Mouse (Mus musculus) midbrain, postnatal 0 days (tissue): ENCODE data around the gene Hspg2. TPM values are rescaled to one million over a fixed set of nuclear protein-coding genes. Genes with fewer than 3 reads are reported as not detected.
A peak's percentile ranks its signal among the peaks of the same experiment; 100 is the strongest.
"Not testable (repeated sequence)": the region's sequence is repeated elsewhere in the genome, so short reads cannot be mapped to it uniquely, and the experiment has no call there.

Experiments used
- ATAC-seq: fragments of 200-750 bp; cut with Nextera tagmentation; 2 replicates; pipeline ENCODE4 v1.8.0; 2017; ENCODE audit warnings: moderate number of reproducible peaks, mild to moderate bottlenecking, moderate TSS enrichment, moderate library complexity; ENCODE audit not compliant: low FRiP score
- DNase-seq: peaks from one replicate; pipeline ENCODE4 v3.0.0-alpha.2; 2015; ENCODE audit warnings: low spot score
- H3K27ac ChIP-seq: fragments of 300-500 bp; sonication (generic); 2 replicates; pipeline ENCODE4 v1.5.1; 2014; ENCODE audit warnings: low read depth, mild to moderate bottlenecking, low read length, mixed read lengths
- H3K27me3 ChIP-seq: fragments of 300-500 bp; sonication (generic); 2 replicates; pipeline ENCODE4 v1.6.1; 2014; ENCODE audit warnings: low read length, control low read depth, mixed read lengths; ENCODE audit not compliant: insufficient read depth
- H3K36me3 ChIP-seq: fragments of 300-500 bp; sonication (generic); 2 replicates; pipeline ENCODE4 v1.6.1; 2014; ENCODE audit warnings: low read length, control low read depth, mixed read lengths; ENCODE audit not compliant: insufficient read depth
- H3K4me1 ChIP-seq: fragments of 300-500 bp; sonication (generic); 2 replicates; pipeline ENCODE4 v1.6.1; 2014; ENCODE audit warnings: mild to moderate bottlenecking, control low read depth, antibody characterized with exemption, low read length, mixed read lengths; ENCODE audit not compliant: insufficient read depth
- H3K4me2 ChIP-seq: fragments of 300-500 bp; sonication (generic); 2 replicates; pipeline ENCODE4 v1.6.1; 2014; ENCODE audit warnings: low read depth, mild to moderate bottlenecking, low read length, mixed read lengths; ENCODE audit not compliant: poor library complexity, severe bottlenecking
- H3K4me3 ChIP-seq: fragments of 300-500 bp; sonication (generic); 2 replicates; pipeline ENCODE4 v1.5.1; 2014; ENCODE audit warnings: low read depth, mild to moderate bottlenecking, low read length, moderate library complexity
- H3K9ac ChIP-seq: fragments of 300-500 bp; sonication (generic); replicated peaks from 2 replicates; pipeline ENCODE4 v1.6.1; 2014; ENCODE audit warnings: mild to moderate bottlenecking, low read length, moderate library complexity, mixed read lengths; ENCODE audit not compliant: poor library complexity, severe bottlenecking
- H3K9me3 ChIP-seq: fragments of 300-500 bp; sonication (generic); 2 replicates; pipeline ENCODE4 v1.6.1; 2016; ENCODE audit warnings: low read length, control low read depth
- CTCF ChIP-seq: IDR thresholded peaks from 2 replicates; pipeline ENCODE4 v1.5.1; 2016; ENCODE audit warnings: antibody characterized with exemption, mild to moderate bottlenecking
- WGBS: fragments of 180-500 bp; shearing (Covaris S2); extraction: QIAGEN DNeasy Blood & Tissue Kit; methylation state at CpG from one replicate; pipeline ENCODE4 v1.1.7; 2014; 5-methylcytosine and 5-hydroxymethylcytosine counted together
- polyA plus RNA-seq: library from polyadenylated mRNA; unstranded; fragments of >200 nt; fragmentation: Nextera tagmentation; extraction: Ambion mirVana; gene quantifications from 2 replicates; pipeline ENCODE4 v1.2.1, GENCODE M21; 2015
- total RNA-seq: library from RNA; depleted of rRNA; stranded (reverse); fragments of >200 nt; gene quantifications from 2 replicates; pipeline ENCODE4 v1.2.3, GENCODE M21; 2014; rRNA removed

Hspg2 gene
- total RNA-seq, result 26.1 and 30.5 TPM in 2 replicates
- polyA plus RNA-seq, result 1.4 and 2.2 TPM in 2 replicates

DNA sequence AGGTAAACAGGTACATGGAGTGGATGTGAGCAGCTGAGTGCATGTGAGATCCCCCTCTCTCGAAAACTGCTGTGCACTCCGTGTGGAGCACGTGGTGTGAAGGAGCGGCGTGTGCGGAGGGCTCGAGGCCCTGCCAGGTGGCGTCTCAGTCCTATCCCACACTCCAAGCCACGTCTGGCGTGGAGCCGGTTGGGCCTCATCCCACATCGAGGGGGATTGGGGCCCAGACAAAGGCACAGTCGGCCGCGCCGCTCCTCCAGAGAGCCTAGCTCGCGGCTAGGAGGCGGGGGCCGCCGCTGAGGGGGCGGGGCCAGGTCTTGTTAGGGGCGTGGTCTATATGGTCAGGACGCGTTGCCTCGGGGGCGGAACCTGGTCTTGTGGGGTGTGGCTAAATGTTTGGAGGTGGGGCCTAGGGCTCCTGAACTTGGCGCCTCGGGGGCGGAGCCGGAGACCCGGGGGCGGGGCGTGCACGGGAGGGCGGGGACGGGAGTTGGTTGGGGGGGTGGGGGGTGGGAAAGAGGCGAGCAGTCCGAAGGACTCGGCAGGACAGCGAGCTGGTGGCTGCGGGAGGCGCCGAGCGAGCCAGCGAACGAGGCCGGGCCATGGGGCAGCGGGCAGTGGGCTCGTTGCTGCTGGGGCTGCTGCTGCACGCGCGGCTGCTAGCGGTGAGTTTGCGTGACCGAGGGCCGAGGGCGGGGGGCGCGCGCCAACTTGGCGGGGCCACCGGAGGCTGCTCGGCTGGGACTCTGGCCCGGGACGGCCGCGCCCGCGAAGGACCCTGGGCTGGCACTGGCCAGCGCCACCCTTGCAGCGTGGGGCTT is at the start of gene Hspg2:
Gene Hspg2 (plus strand): TSS at position 510 of the 821 bp plus-strand sequence.
- H3K4me2 ChIP-seq, result peak within 1 kb of the TSS; percentile 100
- H3K4me1 ChIP-seq, result no peaks in the 10 kb centered on the region
- no peaks in the 10 kb centered on the region for H3K27me3 ChIP-seq
- H3K36me3 ChIP-seq, result no peaks in the 10 kb centered on the region
- DNase-seq (peak; percentile 92), ATAC-seq (peak; percentile 81)
- peak within 1 kb of the TSS; percentile 52 for H3K4me3 ChIP-seq
- H3K27ac ChIP-seq, result no peak within 1 kb of the TSS
- H3K9me3 ChIP-seq, result no peaks in the 10 kb centered on the region
- H3K9ac ChIP-seq, result peak within 1 kb of the TSS; percentile 57
- 0 out of 2 replicates have a peak, but pooled peaks have one; percentile 13 for TF ChIP-seq CTCF
- 1% methylated on average over 62 of the region's 72 CpGs for WGBS

DNA sequence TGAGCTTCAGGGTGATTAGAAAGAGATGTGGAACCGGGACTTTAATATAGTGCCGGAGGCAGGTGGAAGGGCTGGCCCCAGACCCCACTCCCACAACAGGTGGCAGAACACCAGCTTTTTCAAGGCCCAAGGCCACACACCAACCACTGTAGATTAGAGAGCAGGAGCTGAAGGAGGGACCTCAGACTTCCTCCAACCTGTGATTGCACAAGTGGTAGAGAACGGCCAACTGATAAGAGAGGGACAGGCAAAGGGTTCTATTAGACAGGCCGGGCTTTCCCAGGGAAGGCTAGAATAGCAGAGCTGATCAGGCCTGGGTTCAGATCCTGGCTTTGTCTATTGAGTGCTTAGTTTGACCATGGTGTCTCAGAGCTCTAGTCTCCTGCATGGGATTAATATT is 38.1 kb upstream of the Hspg2 start, which contains the start of gene Cela3b:
Gene Cela3b (minus strand): TSS at position 39 of the 400 bp plus-strand sequence.
- DNase-seq (no peak), ATAC-seq (no peak)
- H3K9me3 ChIP-seq, result no peaks in the 10 kb centered on the region
- no peaks in the 10 kb centered on the region for H3K36me3 ChIP-seq
- H3K4me1 ChIP-seq, result no peaks in the 10 kb centered on the region
- no peak within 1 kb of the TSS for H3K4me3 ChIP-seq
- no peak within 1 kb of the TSS for H3K9ac ChIP-seq
- WGBS, result 90% methylated on average over 4 of the region's 4 CpGs
- no peak within 1 kb of the TSS for H3K27ac ChIP-seq
- H3K27me3 ChIP-seq, result no peaks in the 10 kb centered on the region
- TF ChIP-seq CTCF, result no peak
- H3K4me2 ChIP-seq, result no peak within 1 kb of the TSS

DNA sequence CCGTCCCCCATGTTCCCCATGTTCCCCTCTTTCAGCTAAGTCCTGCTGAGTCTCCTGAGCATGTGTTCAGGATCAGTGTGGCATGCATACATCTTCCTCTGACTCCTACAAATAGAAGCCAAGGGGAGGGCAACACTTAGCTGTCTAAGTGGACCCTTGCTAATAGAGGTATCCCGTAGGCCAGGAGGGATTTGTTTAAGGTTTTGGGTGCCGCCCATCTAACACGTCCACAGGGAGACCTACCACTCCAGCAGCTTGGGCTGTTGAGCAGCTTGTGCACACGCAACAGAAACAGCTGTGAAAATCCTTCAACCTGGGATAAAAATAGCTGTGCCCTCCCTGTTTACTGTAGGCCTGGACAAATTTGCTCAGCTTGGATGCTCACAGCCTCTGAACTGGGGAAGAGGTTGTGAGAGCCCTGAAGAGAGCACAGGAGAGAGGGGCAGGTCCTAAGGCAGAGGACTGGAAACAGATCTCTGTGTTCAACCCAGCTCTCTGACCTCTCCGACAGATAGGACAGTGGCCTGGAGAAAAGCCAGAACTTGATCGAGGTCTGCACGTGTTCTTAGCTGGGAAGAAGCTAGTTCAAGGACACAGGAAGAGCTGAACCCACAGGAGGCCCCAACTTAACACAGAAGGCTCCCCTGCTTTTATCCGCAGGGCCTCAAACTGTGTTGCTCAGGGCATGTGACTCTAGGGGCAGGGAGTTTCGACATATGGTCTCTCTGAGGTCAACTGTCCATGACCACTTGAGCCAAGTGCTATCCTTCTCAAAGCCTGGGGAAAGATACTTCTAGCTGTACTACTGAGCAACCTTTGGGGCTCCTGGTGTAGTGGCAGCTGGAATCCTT is 35.6 kb upstream of the Hspg2 start:
- not testable (repeated sequence) for H3K36me3 ChIP-seq, H3K27me3 ChIP-seq, H3K9me3 ChIP-seq, DNase-seq, H3K27ac ChIP-seq, H3K4me1 ChIP-seq, H3K4me2 ChIP-seq, ATAC-seq, H3K9ac ChIP-seq, H3K4me3 ChIP-seq
- WGBS, result 79% methylated on average over 10 of the region's 10 CpGs

DNA sequence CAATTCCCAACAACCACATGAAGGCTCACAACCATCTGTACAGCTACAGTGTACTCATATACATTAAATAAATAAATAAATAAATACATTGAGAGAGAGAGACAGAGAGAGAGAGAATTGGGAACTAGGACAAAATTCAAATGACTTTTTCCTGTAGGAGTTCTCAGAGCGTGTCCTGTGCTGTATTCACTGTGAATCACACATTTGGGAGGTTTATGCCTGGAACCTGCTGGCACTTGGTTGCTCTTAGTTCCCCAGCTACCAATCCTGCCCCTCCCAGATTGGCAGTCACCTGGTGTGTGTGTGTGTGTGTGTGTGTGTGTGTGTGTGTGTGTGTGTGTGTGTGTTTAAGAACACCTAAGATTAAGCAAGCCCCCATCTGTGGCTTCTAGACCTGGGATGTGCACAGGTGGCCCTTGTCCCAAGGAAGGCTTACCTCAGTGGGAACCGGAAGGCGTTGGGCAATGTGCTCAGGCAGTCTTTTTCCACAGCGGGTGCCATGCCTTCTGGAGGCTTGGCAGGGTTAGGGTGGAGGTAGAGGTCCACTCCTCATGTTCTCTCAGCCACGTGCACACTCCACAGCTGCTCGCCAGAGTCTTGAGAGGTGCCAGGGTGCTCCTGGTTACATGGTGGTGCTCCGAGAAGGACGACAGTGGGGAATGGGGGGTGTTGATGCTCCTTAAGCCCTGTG is 31.4 kb upstream of the Hspg2 start:
- no peak for TF ChIP-seq CTCF
- Histone ChIP-seq H3K4me2 (no peak overlapping the region), H3K4me3 (no peak overlapping the region), H3K9me3 (no peaks in the 10 kb centered on the region), H3K36me3 (no peaks in the 10 kb centered on the region), H3K27ac (no peak overlapping the region), H3K9ac (no peak overlapping the region), H3K4me1 (no peaks in the 10 kb centered on the region), H3K27me3 (no peaks in the 10 kb centered on the region)
- no peak for ATAC-seq
- WGBS, result 84% methylated on average over 8 of the region's 8 CpGs
- no peak for DNase-seq

DNA sequence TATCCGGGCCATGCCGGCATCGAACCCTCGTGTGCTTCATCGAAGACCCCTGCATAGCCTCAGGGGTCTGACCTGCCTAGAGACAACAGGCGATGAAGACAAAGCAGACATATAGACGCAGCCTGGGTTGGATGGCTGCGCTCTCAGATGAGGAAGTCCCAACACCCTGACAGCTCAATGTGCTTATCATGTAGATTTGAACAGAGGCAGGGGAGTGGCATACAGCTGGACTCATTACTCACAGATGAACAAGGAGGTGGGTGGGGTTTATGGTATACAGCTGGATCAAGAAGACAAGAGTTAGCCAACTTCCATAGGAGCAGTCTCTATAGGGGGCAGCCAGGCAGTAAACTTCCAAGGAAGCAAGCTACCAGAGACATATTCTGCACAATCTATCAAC is 29.7 kb upstream of the Hspg2 start:
- DNase-seq (no peak), ATAC-seq (no peak)
- no peak for TF ChIP-seq CTCF
- Histone ChIP-seq H3K9ac (no peak overlapping the region), H3K27me3 (no peaks in the 10 kb centered on the region), H3K4me3 (no peak overlapping the region), H3K36me3 (no peaks in the 10 kb centered on the region), H3K4me1 (no peaks in the 10 kb centered on the region), H3K27ac (no peak overlapping the region), H3K4me2 (no peak overlapping the region), H3K9me3 (no peaks in the 10 kb centered on the region)
- WGBS, result 90% methylated on average over 8 of the region's 8 CpGs
